Mouse (Mus musculus) kidney, embryonic 15.5 days (tissue): ENCODE results near the gene Nat9. TPM values are rescaled to one million over a fixed set of nuclear protein-coding genes. Genes with fewer than 3 reads are reported as not detected.

Source experiments
- polyA plus RNA-seq: library from polyadenylated mRNA; unstranded; fragments of >200 nt; fragmentation: Nextera tagmentation; extraction: Ambion mirVana; gene quantifications from 2 replicates; pipeline ENCODE4 v1.2.1, GENCODE M21; 2015

Nat9 gene
- polyA plus RNA-seq, 1 experiment from 2014 or later, result 21.5 TPM

Other genes with a start within 250 kb of the Nat9 start
- not detected in 2 replicates for gene Cd300c, start 218.7 kb downstream of the Nat9 start, polyA plus RNA-seq
- 0.10 and 0.26 TPM in 2 replicates for gene Cd300ld, start 197.9 kb downstream of the Nat9 start, polyA plus RNA-seq
- 2.0 and 2.7 TPM in 2 replicates for gene Cd300c2, start 186.0 kb downstream of the Nat9 start, polyA plus RNA-seq
- not detected in 2 replicates for gene Cd300ld2, start 171.7 kb downstream of the Nat9 start, polyA plus RNA-seq
- not detected in 2 replicates for gene Cd300ld4, start 160.8 kb downstream of the Nat9 start, polyA plus RNA-seq
- gene Cd300ld5, start 150.1 kb downstream of the Nat9 start, polyA plus RNA-seq, result not detected in 2 replicates
- not detected in 2 replicates for gene Cd300ld3, start 139.4 kb downstream of the Nat9 start, polyA plus RNA-seq
- not detected in 2 replicates for gene Cd300e, start 125.7 kb downstream of the Nat9 start, polyA plus RNA-seq
- gene Rab37, start 96.4 kb downstream of the Nat9 start, polyA plus RNA-seq, result 1.7 and 2.1 TPM in 2 replicates
- gene Cd300lf, start 53.9 kb downstream of the Nat9 start, polyA plus RNA-seq, result 0.36 and 0.49 TPM in 2 replicates
- gene Slc9a3r1, start 24.5 kb downstream of the Nat9 start, polyA plus RNA-seq, result 123 and 127 TPM in 2 replicates
- 10.6 and 11.0 TPM in 2 replicates for gene Tmem104, start 372 bp downstream of the Nat9 start, polyA plus RNA-seq
- not detected in 2 replicates for gene Grin2c, start 79.4 kb upstream of the Nat9 start, polyA plus RNA-seq
- gene Fdxr, start 89.2 kb upstream of the Nat9 start, polyA plus RNA-seq, result 15.4 and 20.8 TPM in 2 replicates
- 0.49 and 0.55 TPM in 2 replicates for gene Fads6, start 109.8 kb upstream of the Nat9 start, polyA plus RNA-seq
- gene Otop2, start 119.3 kb upstream of the Nat9 start, polyA plus RNA-seq, result 0.06 and 0.09 TPM in 2 replicates
- not detected in 2 replicates for gene Ush1g, start 134.2 kb upstream of the Nat9 start, polyA plus RNA-seq
- not detected in 2 replicates for gene Otop3, start 146.9 kb upstream of the Nat9 start, polyA plus RNA-seq
- gene Hid1, start 179.9 kb upstream of the Nat9 start, polyA plus RNA-seq, result 6.7 and 8.1 TPM in 2 replicates
- gene Cdr2l, start 194.1 kb upstream of the Nat9 start, polyA plus RNA-seq, result 10.6 and 10.7 TPM in 2 replicates
- gene Mrpl58, start 215.9 kb upstream of the Nat9 start, polyA plus RNA-seq, result 204 and 209 TPM in 2 replicates
- gene Atp5h, start 232.1 kb upstream of the Nat9 start, polyA plus RNA-seq, result 1,004 and 1,083 TPM in 2 replicates
- 14.1 and 16.4 TPM in 2 replicates for gene Kctd2, start 232.3 kb upstream of the Nat9 start, polyA plus RNA-seq